Mouse (Mus musculus) erythroblast, embryonic 14.5 days (primary cell): ENCODE results near the gene Igf2bp2. TPM values are rescaled to one million over a fixed set of nuclear protein-coding genes. Genes with fewer than 3 reads are reported as not detected.

Source experiments
- H3K27me3 ChIP-seq: 2 replicates; pipeline ENCODE4 v1.6.1; 2012; ENCODE audit warnings: inconsistent platforms; ENCODE audit not compliant: control insufficient read depth
- H3K36me3 ChIP-seq: 2 replicates; pipeline ENCODE4 v1.6.1; 2012; ENCODE audit warnings: mild to moderate bottlenecking, inconsistent platforms; ENCODE audit not compliant: control insufficient read depth
- H3K4me1 ChIP-seq: 2 replicates; pipeline ENCODE4 v1.6.1; 2012; ENCODE audit warnings: inconsistent platforms; ENCODE audit not compliant: control insufficient read depth
- H3K4me3 ChIP-seq: replicated peaks from 2 replicates; pipeline ENCODE3; 2012; ENCODE audit warnings: moderate library complexity, mild to moderate bottlenecking, inconsistent platforms
- H3K9me3 ChIP-seq: 2 replicates; pipeline ENCODE4 v1.6.1; 2012; ENCODE audit warnings: low read length, inconsistent platforms, mixed read lengths; ENCODE audit not compliant: control insufficient read depth
- GATA1 ChIP-seq: IDR thresholded peaks from 2 replicates; pipeline ENCODE4 v1.6.1; 2012; ENCODE audit warnings: low read length, inconsistent platforms, mixed read lengths
- TAL1 ChIP-seq: IDR thresholded peaks from 3 replicates; pipeline ENCODE4 v1.6.1; 2012; ENCODE audit warnings: low read length, inconsistent platforms, mixed read lengths
- polyA plus RNA-seq: library from polyadenylated mRNA; stranded (reverse); fragments of >175 nt; gene quantifications from 2 replicates; pipeline ENCODE4 v1.2.3, GENCODE M21; 2012

The Igf2bp2 gene
- polyA plus RNA-seq, 1 experiment: 0.22 TPM

DNA sequence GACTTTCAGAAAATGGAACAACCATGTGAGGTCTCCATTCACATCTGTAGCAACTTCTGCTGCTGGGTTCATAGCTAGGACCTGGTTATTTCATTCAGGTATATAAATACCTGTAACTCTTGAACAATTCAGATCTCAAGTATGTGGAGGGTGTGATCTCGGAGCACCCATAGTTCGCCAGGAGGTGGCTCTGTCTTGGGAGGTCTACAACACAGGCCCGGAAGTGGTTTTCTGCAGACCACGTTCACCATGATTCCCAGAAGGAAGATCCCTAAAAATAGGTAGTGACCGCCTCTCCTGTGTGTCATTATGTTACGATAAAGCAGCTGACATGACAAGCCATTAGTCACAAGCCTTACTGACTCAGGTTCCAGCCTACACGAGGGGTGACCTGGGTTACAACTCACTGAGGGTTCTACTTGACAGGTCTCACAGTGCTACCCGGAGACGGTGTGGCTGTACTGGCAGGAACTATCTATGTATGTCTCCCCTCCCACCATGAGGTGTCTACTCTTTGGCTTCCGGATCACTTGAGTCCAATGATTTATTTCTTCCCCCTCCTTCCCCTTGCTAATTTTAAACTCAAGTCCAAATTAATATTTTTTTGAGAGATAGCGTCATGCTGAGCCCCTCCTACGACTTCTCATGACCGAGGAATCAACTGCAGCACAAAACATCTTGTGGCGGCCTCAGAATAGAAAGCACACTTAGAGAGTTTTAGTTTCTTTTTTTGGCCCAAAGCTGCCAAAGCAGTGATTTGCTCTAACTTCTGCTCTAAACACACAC, 44.2 kb downstream of the Igf2bp2 start:
- TF ChIP-seq TAL1: no peak
- TF ChIP-seq GATA1: no peak
- Histone ChIP-seq H3K27me3 (peaks cover 4% of the 10 kb centered on the region; the same call in 1 of the 2 replicates), H3K4me1 (no peaks in the 10 kb centered on the region; the same call in 1 of the 2 replicates)

DNA sequence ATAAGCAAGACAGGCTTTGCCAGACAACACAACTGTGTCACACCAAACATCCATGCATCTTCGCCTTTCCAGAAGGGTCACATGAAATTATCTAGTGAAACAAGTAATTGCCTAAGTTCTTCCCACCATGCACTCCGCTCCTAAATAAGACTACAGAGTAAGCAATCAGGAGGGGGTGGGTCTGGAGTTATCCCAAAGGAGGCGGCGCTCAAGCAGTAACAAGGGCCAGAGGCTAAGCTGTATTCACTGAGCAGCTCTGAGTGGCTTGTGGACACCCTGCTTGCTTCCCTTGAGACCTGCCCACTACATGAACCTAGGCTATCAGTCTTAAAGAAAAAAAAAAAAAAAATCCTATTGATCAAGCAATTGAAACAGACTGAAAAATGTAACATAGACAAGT, 44.9 kb downstream of the Igf2bp2 start:
- no peaks in the 10 kb centered on the region for H3K9me3 ChIP-seq
- TF ChIP-seq TAL1 (no peak), GATA1 (no peak)
- H3K4me3 ChIP-seq: no peak overlapping the region
- H3K36me3 ChIP-seq: no peaks in the 10 kb centered on the region; the same call in 1 of the 2 replicates
- peaks cover 4% of the 10 kb centered on the region; the same call in 1 of the 2 replicates for H3K27me3 ChIP-seq
- no peaks in the 10 kb centered on the region; the same call in 1 of the 2 replicates for H3K4me1 ChIP-seq

More for the DNA sequence above, 44.2 kb downstream of the Igf2bp2 start:
- no peaks in the 10 kb centered on the region for H3K9me3 ChIP-seq
- no peaks in the 10 kb centered on the region; the same call in 1 of the 2 replicates for H3K36me3 ChIP-seq
- no peak overlapping the region for H3K4me3 ChIP-seq

- Histone ChIP-seq H3K27me3 (peaks cover 4% of the 10 kb centered on the region; the same call in 1 of the 2 replicates), H3K9me3 (no peaks in the 10 kb centered on the region), H3K4me3 (no peak overlapping the region), H3K4me1 (no peaks in the 10 kb centered on the region; the same call in 1 of the 2 replicates), H3K36me3 (no peaks in the 10 kb centered on the region; the same call in 1 of the 2 replicates)
- TF ChIP-seq GATA1 (no peak), TAL1 (no peak)
Observed at GRCm38 (mm10) chr16:22116748-22117147, 46.4 kb downstream of the Igf2bp2 start.

GRCm38 (mm10) chr16:22116058-22116457, 47.0 kb downstream of the Igf2bp2 start:
- no peaks in the 10 kb centered on the region; the same call in 1 of the 2 replicates for H3K4me1 ChIP-seq
- TF ChIP-seq TAL1 (no peak), GATA1 (no peak)
- H3K36me3 ChIP-seq: no peaks in the 10 kb centered on the region; the same call in 1 of the 2 replicates
- H3K9me3 ChIP-seq: no peaks in the 10 kb centered on the region
- H3K27me3 ChIP-seq: peaks cover 4% of the 10 kb centered on the region; the same call in 1 of the 2 replicates
- no peak overlapping the region for H3K4me3 ChIP-seq

GRCm38 (mm10) chr16:22110036-22110435, 53.1 kb downstream of the Igf2bp2 start:
- H3K4me3 ChIP-seq: no peak overlapping the region
- no peaks in the 10 kb centered on the region for H3K4me1 ChIP-seq
- no peaks in the 10 kb centered on the region for H3K36me3 ChIP-seq
- TF ChIP-seq TAL1 (no peak), GATA1 (no peak)
- H3K9me3 ChIP-seq: no peaks in the 10 kb centered on the region
- H3K27me3 ChIP-seq: no peaks in the 10 kb centered on the region

DNA sequence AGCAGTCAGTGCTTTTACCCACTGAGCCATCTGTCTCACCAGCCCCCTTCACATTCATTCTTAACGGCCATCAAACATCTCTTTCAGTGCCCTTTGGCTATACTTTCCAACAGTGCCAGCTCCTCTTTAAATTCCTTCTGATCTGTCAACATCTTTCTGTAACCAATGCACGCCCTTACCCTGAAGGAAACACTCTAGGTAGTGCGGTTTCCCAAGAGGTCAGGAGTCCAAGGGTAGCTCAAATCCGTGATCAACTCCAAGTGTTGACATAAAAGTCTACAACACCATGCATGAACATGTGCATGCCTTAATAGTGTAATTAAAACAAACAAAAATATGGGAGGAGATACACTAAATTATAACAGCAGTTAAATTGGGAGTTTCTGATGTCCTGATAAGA, 53.9 kb downstream of the Igf2bp2 start:
- no peak for TF ChIP-seq GATA1
- TF ChIP-seq TAL1: no peak
- no peak overlapping the region for H3K4me3 ChIP-seq
- H3K27me3 ChIP-seq: no peaks in the 10 kb centered on the region
- H3K4me1 ChIP-seq: no peaks in the 10 kb centered on the region
- no peaks in the 10 kb centered on the region for H3K36me3 ChIP-seq
- H3K9me3 ChIP-seq: no peaks in the 10 kb centered on the region

GRCm38 (mm10) chr16:22107897-22108516, 55.1 kb downstream of the Igf2bp2 start:
- H3K27me3 ChIP-seq: no peaks in the 10 kb centered on the region
- no peak for TF ChIP-seq GATA1
- no peak for TF ChIP-seq TAL1
- H3K4me3 ChIP-seq: no peak overlapping the region
- no peaks in the 10 kb centered on the region for H3K36me3 ChIP-seq
- H3K4me1 ChIP-seq: no peaks in the 10 kb centered on the region
- H3K9me3 ChIP-seq: no peaks in the 10 kb centered on the region

- no peak overlapping the region for H3K4me3 ChIP-seq
- H3K36me3 ChIP-seq: no peaks in the 10 kb centered on the region
- no peaks in the 10 kb centered on the region for H3K27me3 ChIP-seq
- TF ChIP-seq TAL1 (no peak), GATA1 (no peak)
- H3K4me1 ChIP-seq: no peaks in the 10 kb centered on the region
- H3K9me3 ChIP-seq: no peaks in the 10 kb centered on the region
Observed at GRCm38 (mm10) chr16:22106012-22106584, 57.0 kb downstream of the Igf2bp2 start.

GRCm38 (mm10) chr16:22100067-22100466, 63.0 kb downstream of the Igf2bp2 start:
- Histone ChIP-seq H3K36me3 (no peaks in the 10 kb centered on the region), H3K4me1 (no peaks in the 10 kb centered on the region), H3K4me3 (no peak overlapping the region), H3K9me3 (no peaks in the 10 kb centered on the region), H3K27me3 (no peaks in the 10 kb centered on the region)
- no peak for TF ChIP-seq GATA1
- no peak for TF ChIP-seq TAL1
